Mouse (Mus musculus) bone marrow macrophage, adult 2 months (primary cell): ENCODE results near the gene Crtap.

ENCODE experiments used
- CTCF ChIP-seq: IDR thresholded peaks from 2 replicates; pipeline ENCODE4 v1.5.1; 2012; ENCODE audit warnings: low read depth, mild to moderate bottlenecking, low read length, moderate library complexity
- POLR2A ChIP-seq: IDR thresholded peaks from 2 replicates; pipeline ENCODE4 v1.6.1; 2012; ENCODE audit warnings: mild to moderate bottlenecking, low read depth, low read length, borderline replicate concordance

GRCm38 (mm10) chr9:114394677-114395076 lies 4.2 kb upstream of the Crtap start:
- no peak for TF ChIP-seq CTCF
- no peak for TF ChIP-seq POLR2A
